Comparison of ENCODE assay signal across 21 mouse cellular contexts in genomic region chr19:44771499-44771898, GRCm38 (mm10). TPM values are rescaled to one million over a fixed set of nuclear protein-coding genes. Genes with fewer than 3 reads are reported as not detected.
"Had no signal": no experiment of that assay in that cellular context is flagged by ENCODE, and none has a peak within 500 bp of the region (broad histone marks: within the 10 kb centered on the region; RNA-seq: fewer than 3 reads in every experiment).

No protein-coding gene starts in this region.

- ATAC-seq: inflammation-experienced regulatory T-cells, adult 6 months had no signal

- H3K4me2 ChIP-seq: limb, embryonic 12.5 days; limb, embryonic 15.5 days; midbrain, embryonic 11.5 days had no signal

- H3K36me3 ChIP-seq: limb, embryonic 12.5 days; limb, embryonic 15.5 days had no signal

- H3K27ac ChIP-seq: limb, embryonic 12.5 days; limb, embryonic 15.5 days had no signal

- DNase-seq: kidney, adult 2 months; kidney, postnatal 10 days; kidney, postnatal 36 days; layer of hippocampus, postnatal 36 days; left cerebral cortex, postnatal 4 days; lung, adult 2 months; lung, postnatal 14 days; lung, postnatal 4 days; midbrain, embryonic 14.5 days; thymus, adult 2 months; thymus, postnatal 14 days had no signal

- H3K9ac ChIP-seq: limb, embryonic 12.5 days; limb, embryonic 15.5 days had no signal

- H3K4me3 ChIP-seq: limb, embryonic 12.5 days; limb, embryonic 15.5 days had no signal

- H3K4me1 ChIP-seq: limb, embryonic 12.5 days; limb, embryonic 15.5 days had no signal

- H3K9me3 ChIP-seq: limb, embryonic 12.5 days; limb, embryonic 15.5 days had no signal

RNA-seq across cellular contexts. Expression of gene Pax2, which starts 15.7 kb away (rescaled TPM):
- total RNA-seq: megakaryocyte progenitor cell, adult 5-6 weeks; megakaryocyte-erythroid progenitor cell, adult 5-6 weeks had no signal
- polyA plus RNA-seq: inflammation-experienced regulatory T-cells, adult 6 months; limb, embryonic 12.5 days; limb, embryonic 15.5 days; lung, adult 2 months; lung, embryonic 16.5 days; small intestine, adult 2 months; spleen, adult 2 months; stomach, embryonic 16.5 days had no signal
